Mouse (Mus musculus) urinary bladder, postnatal 10 days (tissue): ENCODE results near the gene Syt2.

Experiments used
- DNase-seq: peaks from one replicate; pipeline ENCODE4 v3.0.0; 2022; ENCODE audit warnings: low spot score

The Syt2 gene

GRCm38 (mm10) chr1:134651268-134651850 lies 4.9 kb downstream of the Syt2 start:
- DNase-seq, result no peak

- DNase-seq, result no peak
Observed at GRCm38 (mm10) chr1:134651851-134652398, 5.4 kb downstream of the Syt2 start.

- no peak for DNase-seq
Observed at GRCm38 (mm10) chr1:134653603-134654257, 7.3 kb downstream of the Syt2 start.

- no peak for DNase-seq
Observed at GRCm38 (mm10) chr1:134658841-134659240, 12.4 kb downstream of the Syt2 start.

GRCm38 (mm10) chr1:134660163-134660562 lies 13.7 kb downstream of the Syt2 start:
- no peak for DNase-seq

GRCm38 (mm10) chr1:134671234-134672070 lies 25.0 kb downstream of the Syt2 start:
- no peak for DNase-seq

- DNase-seq, result no peak
Observed at GRCm38 (mm10) chr1:134674312-134674711, 27.8 kb downstream of the Syt2 start.

GRCm38 (mm10) chr1:134679445-134679844 lies 33.0 kb downstream of the Syt2 start:
- DNase-seq, result no peak

GRCm38 (mm10) chr1:134680617-134681016 lies 34.1 kb downstream of the Syt2 start:
- DNase-seq, result no peak

GRCm38 (mm10) chr1:134682460-134682859 lies 36.0 kb downstream of the Syt2 start:
- DNase-seq, result no peak

- no peak for DNase-seq
Observed at GRCm38 (mm10) chr1:134686834-134687421, 40.5 kb downstream of the Syt2 start.

GRCm38 (mm10) chr1:134696302-134696701 lies 49.8 kb downstream of the Syt2 start:
- no peak for DNase-seq

- no peak for DNase-seq
Observed at GRCm38 (mm10) chr1:134697073-134697472, 50.6 kb downstream of the Syt2 start.

GRCm38 (mm10) chr1:134697522-134698250 lies 51.2 kb downstream of the Syt2 start:
- DNase-seq, result no peak

- DNase-seq, result no peak
Observed at GRCm38 (mm10) chr1:134698486-134698885, 52.0 kb downstream of the Syt2 start.

GRCm38 (mm10) chr1:134699390-134699789 lies 52.9 kb downstream of the Syt2 start:
- no peak for DNase-seq

GRCm38 (mm10) chr1:134700151-134700550 lies 53.7 kb downstream of the Syt2 start:
- DNase-seq, result no peak

- DNase-seq, result no peak
Observed at GRCm38 (mm10) chr1:134700634-134701033, 54.2 kb downstream of the Syt2 start.

GRCm38 (mm10) chr1:134701191-134701590 lies 54.7 kb downstream of the Syt2 start:
- no peak for DNase-seq

- no peak for DNase-seq
Observed at GRCm38 (mm10) chr1:134703232-134703631, 56.8 kb downstream of the Syt2 start.

GRCm38 (mm10) chr1:134704396-134705306 lies 58.2 kb downstream of the Syt2 start:
- DNase-seq, result no peak
